Mouse (Mus musculus): ENCODE results near the gene Etfbkmt. TPM values are rescaled to one million over a fixed set of nuclear protein-coding genes. Genes with fewer than 3 reads are reported as not detected.
"Not testable (repeated sequence)": the region's sequence is repeated elsewhere in the genome, so short reads cannot be mapped to it uniquely, and the experiment has no call there.

Etfbkmt gene
- polyA plus RNA-seq, 1 experiment from 2014 or later, result 8.3 TPM

DNA sequence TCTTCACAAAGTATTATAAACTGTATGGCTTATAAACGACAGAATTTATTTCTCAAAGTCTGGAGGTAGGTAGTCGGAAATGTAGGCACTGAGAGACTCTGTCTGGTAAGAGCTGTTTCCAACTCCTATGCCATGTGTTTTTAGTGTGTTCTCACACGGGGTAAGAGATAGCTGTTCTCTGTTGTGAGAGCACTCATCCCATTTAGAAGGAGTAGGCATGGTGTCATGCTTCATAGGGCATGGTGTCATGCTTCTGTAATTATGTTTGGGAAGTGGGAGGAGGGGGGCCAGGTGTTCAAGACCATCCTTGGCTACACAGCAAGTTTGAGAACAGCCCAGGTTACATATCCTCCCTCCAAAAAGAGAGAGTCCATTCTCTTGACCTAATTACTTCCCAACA is 32.0 kb upstream of the Etfbkmt start:
- 83% methylated on average over 3 of the region's 3 CpGs for WGBS
- H3K27me3 ChIP-seq, result no peaks in the 10 kb centered on the region
- no peak overlapping the region for H3K4me3 ChIP-seq
- no peaks in the 10 kb centered on the region for H3K9me3 ChIP-seq (replicated peaks)
- no peaks in the 10 kb centered on the region for H3K4me1 ChIP-seq
- no peak overlapping the region for H3K4me2 ChIP-seq
- no peak overlapping the region for H3K27ac ChIP-seq
- no peaks in the 10 kb centered on the region for H3K36me3 ChIP-seq (ENCODE audit: poor library complexity, severe bottlenecking)
- no peak for ATAC-seq
- H3K9ac ChIP-seq, result no peak overlapping the region

- WGBS, result 85% methylated on average over 2 of the region's 2 CpGs
- Histone ChIP-seq H3K27ac (no peak overlapping the region), H3K27me3 (no peaks in the 10 kb centered on the region), H3K9ac (no peak overlapping the region), H3K4me3 (no peak overlapping the region), H3K9me3 (replicated peaks) (no peaks in the 10 kb centered on the region), H3K4me1 (no peaks in the 10 kb centered on the region), H3K36me3 (ENCODE audit: poor library complexity, severe bottlenecking) (no peaks in the 10 kb centered on the region), H3K4me2 (no peak overlapping the region)
- no peak for ATAC-seq
Observed at GRCm38 (mm10) chr6:149108909-149109308, 30.7 kb upstream of the Etfbkmt start.

DNA sequence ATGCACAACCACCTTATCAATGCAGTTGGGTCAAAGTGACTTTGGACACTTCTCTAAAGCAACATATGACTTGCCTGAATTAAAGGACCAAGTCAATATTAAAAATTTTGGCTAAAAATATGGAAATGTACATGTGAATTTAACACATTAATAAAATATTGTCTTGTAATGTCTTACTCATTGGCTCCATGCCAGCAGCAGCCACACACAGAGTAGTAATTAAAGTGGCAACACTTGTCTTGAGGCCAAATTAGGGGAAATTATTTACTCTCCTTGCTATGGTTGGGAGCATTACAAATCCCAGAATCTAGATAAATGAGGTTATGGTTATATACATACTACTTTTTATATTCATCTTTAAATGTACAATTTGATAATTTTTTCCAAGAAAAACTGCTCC is 22.7 kb upstream of the Etfbkmt start:
- Histone ChIP-seq H3K36me3 (ENCODE audit: poor library complexity, severe bottlenecking) (no peaks in the 10 kb centered on the region), H3K9me3 (replicated peaks) (no peaks in the 10 kb centered on the region), H3K4me1 (no peaks in the 10 kb centered on the region), H3K27ac (no peak overlapping the region), H3K4me2 (no peak overlapping the region), H3K27me3 (no peaks in the 10 kb centered on the region), H3K9ac (no peak overlapping the region), H3K4me3 (no peak overlapping the region)
- no peak for ATAC-seq

- Histone ChIP-seq H3K27me3 (no peaks in the 10 kb centered on the region), H3K36me3 (ENCODE audit: poor library complexity, severe bottlenecking) (no peaks in the 10 kb centered on the region), H3K9me3 (replicated peaks) (no peaks in the 10 kb centered on the region), H3K4me2 (no peak overlapping the region), H3K4me1 (no peaks in the 10 kb centered on the region), H3K9ac (no peak overlapping the region), H3K27ac (no peak overlapping the region), H3K4me3 (no peak overlapping the region)
- no peak for ATAC-seq
- WGBS, result 73% methylated on average over 2 of the region's 2 CpGs
Observed at GRCm38 (mm10) chr6:149118935-149119334, 20.7 kb upstream of the Etfbkmt start.

GRCm38 (mm10) chr6:149119853-149120252 is 19.8 kb upstream of the Etfbkmt start:
- H3K27ac ChIP-seq, result no peak overlapping the region
- ATAC-seq, result peak; percentile 78
- no peaks in the 10 kb centered on the region for H3K36me3 ChIP-seq (ENCODE audit: poor library complexity, severe bottlenecking)
- H3K4me1 ChIP-seq, result no peaks in the 10 kb centered on the region
- no peak overlapping the region for H3K9ac ChIP-seq
- H3K4me2 ChIP-seq, result no peak overlapping the region
- H3K27me3 ChIP-seq, result no peaks in the 10 kb centered on the region
- no peaks in the 10 kb centered on the region for H3K9me3 ChIP-seq (replicated peaks)
- no peak overlapping the region for H3K4me3 ChIP-seq
- WGBS, result 41% methylated on average over 2 of the region's 2 CpGs

GRCm38 (mm10) chr6:149123042-149123441 is 16.6 kb upstream of the Etfbkmt start:
- WGBS, result 93% methylated on average over 3 of the region's 3 CpGs
- H3K4me3 ChIP-seq, result no peak overlapping the region
- H3K9ac ChIP-seq, result no peak overlapping the region
- H3K27ac ChIP-seq, result no peak overlapping the region
- H3K9me3 ChIP-seq (replicated peaks), result no peaks in the 10 kb centered on the region
- ATAC-seq, result no peak
- H3K4me1 ChIP-seq, result no peaks in the 10 kb centered on the region
- no peak overlapping the region for H3K4me2 ChIP-seq
- H3K36me3 ChIP-seq (ENCODE audit: poor library complexity, severe bottlenecking), result no peaks in the 10 kb centered on the region
- no peaks in the 10 kb centered on the region for H3K27me3 ChIP-seq

- no peak overlapping the region for H3K4me3 ChIP-seq
- H3K27ac ChIP-seq, result no peak overlapping the region
- ATAC-seq, result no peak
- H3K4me1 ChIP-seq, result no peaks in the 10 kb centered on the region
- no peaks in the 10 kb centered on the region for H3K27me3 ChIP-seq
- no peak overlapping the region for H3K4me2 ChIP-seq
- 74% methylated on average over 4 of the region's 4 CpGs for WGBS
- no peaks in the 10 kb centered on the region for H3K36me3 ChIP-seq (ENCODE audit: poor library complexity, severe bottlenecking)
- H3K9me3 ChIP-seq (replicated peaks), result no peaks in the 10 kb centered on the region
- H3K9ac ChIP-seq, result no peak overlapping the region
Observed at GRCm38 (mm10) chr6:149126675-149127074, 13.0 kb upstream of the Etfbkmt start.

GRCm38 (mm10) chr6:149129870-149130269 is 9.8 kb upstream of the Etfbkmt start, which contains the start of gene Gm10203:
Gm10203 (plus strand) TSS chr6:149130170.
- ATAC-seq; H3K4me2 ChIP-seq; H3K4me3 ChIP-seq; H3K4me1 ChIP-seq; H3K27me3 ChIP-seq; H3K27ac ChIP-seq; H3K9me3 ChIP-seq (replicated peaks); H3K36me3 ChIP-seq (ENCODE audit: poor library complexity, severe bottlenecking); H3K9ac ChIP-seq: not testable (repeated sequence)
- 82% methylated on average over 8 of the region's 8 CpGs for WGBS

DNA sequence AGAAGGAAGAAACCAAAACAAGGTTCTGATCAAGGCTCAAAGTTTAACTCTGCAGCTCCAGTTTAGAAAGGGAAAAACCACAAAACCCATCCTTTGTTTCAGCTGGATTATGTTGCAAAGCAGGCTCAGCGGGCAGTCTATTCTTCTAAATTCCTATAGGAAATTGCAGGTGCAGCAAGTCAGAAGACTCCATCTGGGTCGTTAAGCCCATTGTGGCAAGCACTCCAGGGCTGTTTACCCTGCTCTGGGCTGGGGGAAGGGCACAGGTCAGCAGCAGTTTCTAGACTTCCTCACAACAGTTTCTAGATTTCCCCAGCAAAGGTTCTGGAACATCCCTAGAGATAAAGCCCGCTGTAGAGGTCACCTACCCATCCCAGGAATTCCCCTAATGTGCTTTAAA is 8.5 kb upstream of the Etfbkmt start:
- Histone ChIP-seq H3K4me1 (0 out of 2 replicates have a peak, but pooled peaks cover 5% of the 10 kb centered on the region), H3K27me3 (no peaks in the 10 kb centered on the region), H3K9ac (no peak overlapping the region), H3K9me3 (replicated peaks) (no peaks in the 10 kb centered on the region), H3K4me2 (no peak overlapping the region), H3K4me3 (no peak overlapping the region), H3K36me3 (ENCODE audit: poor library complexity, severe bottlenecking) (no peaks in the 10 kb centered on the region), H3K27ac (no peak overlapping the region)
- no peak for ATAC-seq
- WGBS, result 5% methylated on average over 3 of the region's 3 CpGs

DNA sequence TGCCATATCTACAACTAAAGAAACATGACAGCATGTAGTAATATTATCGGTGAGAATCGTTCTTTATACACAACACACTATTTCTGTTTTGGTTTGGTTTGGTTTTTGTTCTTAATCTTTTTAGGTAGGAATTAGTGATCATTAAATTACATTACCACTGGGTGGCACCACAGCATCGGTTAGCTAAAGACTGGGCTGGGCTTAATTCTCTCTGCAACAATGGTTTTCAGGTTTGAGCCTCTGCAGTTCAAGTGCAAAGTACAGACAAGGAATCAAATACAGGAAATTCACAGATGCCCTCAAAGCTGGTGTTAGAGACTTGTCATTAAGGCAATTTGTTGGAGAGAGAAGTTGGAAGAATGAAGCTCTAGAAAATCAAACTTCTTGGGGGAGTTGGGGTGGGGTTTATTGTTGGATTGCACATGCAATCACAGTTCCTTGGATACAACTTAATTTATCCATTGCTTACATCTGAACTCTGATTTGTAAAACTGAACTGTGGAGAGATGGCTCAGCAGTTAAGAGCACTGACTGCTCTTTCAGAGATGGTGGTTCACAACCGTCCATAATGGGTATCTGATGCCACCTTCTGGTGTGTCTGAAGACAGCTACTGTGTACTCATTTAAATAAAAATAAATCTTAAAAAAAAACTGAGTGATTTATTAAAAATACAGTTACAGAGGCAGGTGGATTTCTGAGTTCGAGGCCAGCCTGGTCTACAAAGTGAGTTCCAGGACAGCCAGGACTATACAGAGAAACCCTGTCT is 7.2 kb upstream of the Etfbkmt start:
- Histone ChIP-seq H3K27me3 (no peaks in the 10 kb centered on the region), H3K36me3 (ENCODE audit: poor library complexity, severe bottlenecking) (no peaks in the 10 kb centered on the region), H3K9me3 (replicated peaks) (no peaks in the 10 kb centered on the region), H3K4me3 (no peak overlapping the region), H3K4me1 (0 out of 2 replicates have a peak, but pooled peaks cover 5% of the 10 kb centered on the region), H3K27ac (no peak overlapping the region), H3K4me2 (no peak overlapping the region), H3K9ac (no peak overlapping the region)
- 25% methylated on average over 5 of the region's 5 CpGs for WGBS
- peak; percentile 67; the same call in 1 of the 2 replicates for ATAC-seq

DNA sequence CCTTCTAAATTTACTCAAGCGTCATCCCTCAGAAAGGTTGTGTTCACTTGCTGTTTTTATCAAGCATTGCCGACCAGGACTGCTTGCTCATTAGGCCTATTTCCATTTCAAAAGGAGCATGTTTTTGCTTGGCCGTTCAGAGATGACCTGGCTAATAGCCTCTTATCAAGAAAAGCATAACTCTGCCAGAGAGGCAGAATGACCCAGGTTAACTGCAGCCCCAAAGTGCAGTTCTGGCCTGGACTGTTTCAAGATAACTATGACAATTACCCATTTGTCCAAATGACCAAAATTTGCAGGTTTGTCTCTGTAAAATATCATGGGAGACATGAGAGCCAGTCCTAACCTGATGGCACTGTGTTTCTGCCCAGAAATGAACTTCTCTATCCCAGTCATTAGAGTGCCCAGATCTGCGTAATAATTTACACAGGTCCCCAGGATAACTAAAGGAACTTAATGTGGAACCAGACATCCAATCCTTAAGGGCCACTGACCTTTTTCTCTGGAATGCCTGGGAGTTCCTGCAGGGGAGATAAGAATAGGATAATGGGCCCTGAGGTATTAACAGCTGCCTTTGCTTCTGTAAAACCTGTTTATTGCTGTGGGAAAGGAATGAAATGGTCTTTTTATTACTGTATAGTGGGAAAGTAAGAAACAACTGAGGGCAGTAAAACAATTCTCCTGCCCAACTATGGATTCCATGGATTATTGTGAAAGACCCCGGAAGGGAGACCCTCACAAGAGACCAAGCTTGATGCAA is 5.1 kb upstream of the Etfbkmt start:
- Histone ChIP-seq H3K27me3 (no peaks in the 10 kb centered on the region), H3K27ac (no peak overlapping the region), H3K4me1 (0 out of 2 replicates have a peak, but pooled peaks cover 5% of the 10 kb centered on the region), H3K9ac (no peak overlapping the region), H3K9me3 (replicated peaks) (no peaks in the 10 kb centered on the region), H3K4me2 (no peak overlapping the region), H3K4me3 (no peak overlapping the region), H3K36me3 (ENCODE audit: poor library complexity, severe bottlenecking) (no peaks in the 10 kb centered on the region)
- ATAC-seq, result no peak
- 11% methylated on average over 5 of the region's 5 CpGs for WGBS

GRCm38 (mm10) chr6:149135631-149136030 is 4.0 kb upstream of the Etfbkmt start:
- Histone ChIP-seq H3K4me3 (no peak overlapping the region), H3K9me3 (replicated peaks) (no peaks in the 10 kb centered on the region), H3K9ac (no peak overlapping the region), H3K27me3 (no peaks in the 10 kb centered on the region), H3K4me2 (no peak overlapping the region), H3K27ac (no peak overlapping the region), H3K36me3 (ENCODE audit: poor library complexity, severe bottlenecking) (no peaks in the 10 kb centered on the region), H3K4me1 (0 out of 2 replicates have a peak, but pooled peaks cover 5% of the 10 kb centered on the region)
- no peak for ATAC-seq
- 82% methylated on average over 6 of the region's 6 CpGs for WGBS

Measured in forebrain, embryonic 13.5 days (tissue).